Mouse (Mus musculus) liver, postnatal 0 days (tissue): Measurements from ENCODE around the gene P2rx1. TPM values are rescaled to one million over a fixed set of nuclear protein-coding genes. Genes with fewer than 3 reads are reported as not detected.

Experiments used
- ATAC-seq: fragments of 200-750 bp; cut with Nextera tagmentation; 2 replicates; pipeline ENCODE4 v1.8.0; 2017; ENCODE audit warnings: mild to moderate bottlenecking, moderate library complexity
- DNase-seq: peaks from one replicate; pipeline ENCODE4 v3.0.0-alpha.2; 2016
- H3K27ac ChIP-seq: fragments of 300-500 bp; sonication (generic); 2 replicates; pipeline ENCODE4 v1.5.1; 2014; ENCODE audit warnings: antibody characterized with exemption, moderate library complexity, mild to moderate bottlenecking, low read depth
- H3K27me3 ChIP-seq: fragments of 300-500 bp; sonication (generic); 2 replicates; pipeline ENCODE4 v1.6.1; 2014; ENCODE audit warnings: low read length, control low read depth, mixed read lengths; ENCODE audit not compliant: insufficient read depth
- H3K36me3 ChIP-seq: fragments of 300-500 bp; sonication (generic); replicated peaks from 2 replicates; pipeline ENCODE4 v1.6.1; 2014; ENCODE audit warnings: mild to moderate bottlenecking, control low read depth, low read length, moderate library complexity, mixed read lengths; ENCODE audit not compliant: insufficient read depth
- H3K4me1 ChIP-seq: fragments of 300-500 bp; sonication (generic); 2 replicates; pipeline ENCODE4 v1.6.1; 2014; ENCODE audit warnings: antibody characterized with exemption, mild to moderate bottlenecking, control low read depth; ENCODE audit not compliant: insufficient read depth
- H3K4me2 ChIP-seq: fragments of 300-500 bp; sonication (generic); 2 replicates; pipeline ENCODE4 v1.6.1; 2014; ENCODE audit warnings: low read depth, mild to moderate bottlenecking, low read length, moderate library complexity, mixed read lengths
- H3K4me3 ChIP-seq: fragments of 300-500 bp; sonication (generic); 2 replicates; pipeline ENCODE4 v1.5.1; 2014; ENCODE audit warnings: low read depth, low read length
- H3K9ac ChIP-seq: fragments of 300-500 bp; sonication (generic); replicated peaks from 2 replicates; pipeline ENCODE4 v1.6.1; 2014; ENCODE audit warnings: mild to moderate bottlenecking, moderate library complexity
- H3K9me3 ChIP-seq: fragments of 300-500 bp; sonication (generic); 2 replicates; pipeline ENCODE4 v1.6.1; 2016; ENCODE audit warnings: mild to moderate bottlenecking, control low read depth, low read length, mixed read lengths
- CTCF ChIP-seq: sonication (generic); IDR thresholded peaks from 2 replicates; pipeline ENCODE4 v1.5.1; 2016; ENCODE audit warnings: antibody characterized with exemption, low read depth
- EP300 ChIP-seq: IDR thresholded peaks from 2 replicates; pipeline ENCODE4 v1.6.1; 2016; ENCODE audit warnings: antibody characterized with exemption, low read depth, mild to moderate bottlenecking
- WGBS: fragments of 180-500 bp; shearing (Covaris S2); extraction: QIAGEN DNeasy Blood & Tissue Kit; methylation state at CpG from one replicate; pipeline ENCODE4 v1.1.7; 2014; ENCODE audit not compliant: insufficient replicate concordance; 5-methylcytosine and 5-hydroxymethylcytosine counted together
- polyA plus RNA-seq: library from polyadenylated mRNA; unstranded; fragments of >200 nt; fragmentation: Nextera tagmentation; extraction: Ambion mirVana; gene quantifications from 2 replicates; pipeline ENCODE4 v1.2.1, GENCODE M21; 2015

The P2rx1 gene
- polyA plus RNA-seq, 1 experiment from 2014 or later, result 7.9 TPM

GRCm38 (mm10) chr11:73037691-73038090, 38.8 kb downstream of the P2rx1 start:
- DNase-seq (no peak), ATAC-seq (no peak)
- Histone ChIP-seq H3K36me3 (no peaks in the 10 kb centered on the region), H3K27ac (no peak overlapping the region), H3K4me3 (no peak overlapping the region), H3K9ac (no peak overlapping the region), H3K27me3 (no peaks in the 10 kb centered on the region), H3K4me1 (no peaks in the 10 kb centered on the region), H3K4me2 (no peak overlapping the region), H3K9me3 (no peaks in the 10 kb centered on the region)
- TF ChIP-seq CTCF (no peak), EP300 (no peak)
- WGBS, result 62% methylated on average over 3 of the region's 3 CpGs

DNA sequence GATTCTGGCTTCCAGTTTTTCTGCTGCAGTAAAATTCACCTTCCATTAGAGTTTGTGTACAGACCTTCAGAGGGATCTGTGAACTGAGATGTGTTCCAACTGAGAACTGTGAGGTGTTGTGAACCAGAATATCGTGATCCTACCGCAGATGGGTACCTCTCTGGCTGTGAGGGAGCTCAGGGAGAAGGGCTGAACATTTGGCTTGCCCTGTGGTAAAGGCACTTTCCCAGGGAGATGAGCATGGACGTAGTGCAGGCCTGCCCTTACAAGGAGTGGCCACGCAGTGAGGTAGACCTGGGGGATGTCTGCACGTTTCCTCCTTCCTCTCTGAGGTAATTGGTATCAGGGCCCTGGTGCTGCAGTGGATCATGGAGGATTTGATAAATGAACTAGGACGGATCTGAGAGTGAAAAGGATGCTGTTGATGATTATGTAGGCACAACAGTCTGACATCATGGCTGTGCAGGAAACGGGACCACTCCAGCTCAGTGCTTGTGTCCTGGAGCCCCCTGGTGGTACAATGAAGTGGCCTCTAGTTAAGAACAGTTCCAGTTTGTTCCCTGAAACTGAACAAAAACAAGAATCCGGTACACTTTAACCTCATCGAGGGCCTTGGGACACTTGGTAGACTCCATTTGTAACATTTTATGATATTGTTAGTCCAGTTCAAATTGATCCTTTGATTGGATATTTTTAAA, 40.3 kb downstream of the P2rx1 start:
- 59% methylated on average over 9 of the region's 9 CpGs for WGBS
- DNase-seq (peak; percentile 61), ATAC-seq (peak; percentile 43; the same call in 1 of the 2 replicates)
- no peaks in the 10 kb centered on the region for H3K4me1 ChIP-seq
- no peak overlapping the region for H3K4me2 ChIP-seq
- no peak overlapping the region for H3K27ac ChIP-seq
- H3K4me3 ChIP-seq, result no peak overlapping the region
- H3K9me3 ChIP-seq, result no peaks in the 10 kb centered on the region
- peak; percentile 83 for TF ChIP-seq CTCF
- no peak for TF ChIP-seq EP300
- no peaks in the 10 kb centered on the region for H3K36me3 ChIP-seq
- H3K27me3 ChIP-seq, result no peaks in the 10 kb centered on the region
- H3K9ac ChIP-seq, result no peak overlapping the region

DNA sequence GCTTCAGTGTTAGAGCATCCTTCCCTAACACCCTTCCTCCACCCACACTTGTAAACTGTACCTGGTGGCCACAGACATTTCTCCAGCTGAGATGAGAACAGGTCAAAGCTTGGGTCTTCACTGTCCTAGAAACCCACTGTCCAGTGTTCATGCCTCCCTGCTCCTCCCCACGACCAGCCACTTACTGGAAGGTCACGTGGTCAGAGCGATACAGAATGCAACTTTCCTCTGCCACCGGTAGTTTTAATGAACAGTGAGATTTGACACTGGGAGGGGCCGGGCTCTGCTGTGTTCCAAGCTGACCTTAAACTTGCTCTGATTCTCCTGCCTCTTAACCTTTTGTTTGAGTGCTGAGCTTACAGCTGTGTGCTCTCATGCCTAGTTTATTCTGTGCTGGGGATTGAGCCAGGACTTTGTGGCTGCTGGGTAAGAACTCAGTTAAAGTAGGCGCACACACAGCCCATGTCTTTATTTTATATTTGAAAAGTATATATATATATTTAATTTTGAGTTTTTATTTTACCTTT, 45.4 kb downstream of the P2rx1 start:
- no peak for DNase-seq
- TF ChIP-seq EP300 (no peak), CTCF (no peak)
- no peak for ATAC-seq

GRCm38 (mm10) chr11:73044789-73045188, 45.9 kb downstream of the P2rx1 start:
- no peaks in the 10 kb centered on the region for H3K9me3 ChIP-seq
- no peak overlapping the region for H3K4me3 ChIP-seq
- 0 out of 2 replicates have a peak, but pooled peaks cover 2% of the 10 kb centered on the region for H3K36me3 ChIP-seq
- no peak for ATAC-seq
- H3K27ac ChIP-seq, result no peak overlapping the region
- TF ChIP-seq EP300 (no peak), CTCF (peak; percentile 41)
- no peak overlapping the region for H3K9ac ChIP-seq
- 62% methylated on average over 4 of the region's 4 CpGs for WGBS
- H3K27me3 ChIP-seq, result no peaks in the 10 kb centered on the region
- H3K4me1 ChIP-seq, result peaks cover 10% of the 10 kb centered on the region
- no peak for DNase-seq
- no peak overlapping the region for H3K4me2 ChIP-seq

More for the DNA sequence above, 45.4 kb downstream of the P2rx1 start:
- WGBS, result 60% methylated on average over 6 of the region's 6 CpGs
- Histone ChIP-seq H3K4me3 (no peak overlapping the region), H3K9me3 (no peaks in the 10 kb centered on the region), H3K36me3 (no peaks in the 10 kb centered on the region), H3K27ac (no peak overlapping the region), H3K4me2 (no peak overlapping the region), H3K4me1 (peaks cover 10% of the 10 kb centered on the region), H3K27me3 (no peaks in the 10 kb centered on the region), H3K9ac (no peak overlapping the region)

DNA sequence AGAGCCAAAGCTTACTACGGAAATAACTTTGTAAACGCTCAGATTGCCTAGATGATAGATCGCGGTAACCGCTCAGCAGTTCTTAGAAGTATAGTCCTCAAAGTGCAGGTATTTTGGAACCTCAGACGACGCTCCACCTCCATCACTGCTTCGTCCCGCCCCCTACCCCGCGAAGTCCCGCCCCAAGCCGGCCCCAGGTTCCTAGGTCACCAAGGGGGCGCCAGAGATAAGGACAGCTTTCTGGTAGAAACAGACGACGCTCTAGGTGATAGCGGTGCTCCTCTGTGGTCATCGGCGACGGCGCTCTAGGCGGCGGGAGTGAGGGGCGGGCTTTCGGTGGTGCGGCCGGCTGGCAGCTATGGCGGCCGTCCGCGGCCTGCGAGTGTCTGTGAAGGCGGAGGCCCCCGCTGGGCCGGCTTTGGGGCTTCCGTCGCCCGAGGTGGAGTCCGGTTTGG, 48.7 kb downstream of the P2rx1 start, which contains the start of gene Ncbp3:
Gene Ncbp3 (plus strand): TSS at position 242 of the 455 bp plus-strand sequence.
- under 1% methylated on average over 39 of the region's 39 CpGs for WGBS
- ATAC-seq, result peak; percentile 97
- Histone ChIP-seq H3K9me3 (no peaks in the 10 kb centered on the region), H3K27ac (peak within 1 kb of the TSS; percentile 97), H3K9ac (peak within 1 kb of the TSS; percentile 99), H3K4me3 (peak within 1 kb of the TSS; percentile 100), H3K36me3 (peaks cover 15% of the 10 kb centered on the region; the same call in 1 of the 2 replicates), H3K27me3 (no peaks in the 10 kb centered on the region), H3K4me2 (peak within 1 kb of the TSS; percentile 93), H3K4me1 (peaks cover 10% of the 10 kb centered on the region)
- TF ChIP-seq CTCF (peak; percentile 93), EP300 (0 out of 2 replicates have a peak, but pooled peaks have one; percentile 58)
- peak; percentile 97 for DNase-seq

GRCm38 (mm10) chr11:73048030-73048876, 49.4 kb downstream of the P2rx1 start:
- H3K4me2 ChIP-seq, result peak overlapping the region; percentile 93
- H3K4me3 ChIP-seq, result peak overlapping the region; percentile 100
- DNase-seq (no peak), ATAC-seq (peak; percentile 70)
- peak overlapping the region; percentile 99 for H3K9ac ChIP-seq
- 1% methylated on average over 51 of the region's 55 CpGs for WGBS
- no peaks in the 10 kb centered on the region for H3K9me3 ChIP-seq
- H3K36me3 ChIP-seq, result peaks cover 19% of the 10 kb centered on the region
- peak overlapping the region; percentile 97 for H3K27ac ChIP-seq
- no peak for TF ChIP-seq CTCF
- TF ChIP-seq EP300, result no peak
- peaks cover 10% of the 10 kb centered on the region for H3K4me1 ChIP-seq
- H3K27me3 ChIP-seq, result no peaks in the 10 kb centered on the region
